Mouse (Mus musculus): Measurements from ENCODE around the gene Sbpl. TPM values are rescaled to one million over a fixed set of nuclear protein-coding genes. Genes with fewer than 3 reads are reported as not detected.

Sbpl gene
- polyA plus RNA-seq, 1 experiment from 2014 or later: not detected

- Histone ChIP-seq H3K4me2 (ENCODE audit: low read depth, low read length, severe bottlenecking) (peak overlapping the region; percentile 37; the same call in 1 of the 2 replicates), H3K27ac (ENCODE audit: low read depth, low read length) (no peak overlapping the region), H3K27me3 (ENCODE audit: control insufficient read depth, insufficient read depth, low read length) (no peaks in the 10 kb centered on the region), H3K4me3 (ENCODE audit: low read depth, low read length) (no peak overlapping the region), H3K9me3 (ENCODE audit: control insufficient read depth, low read length) (no peaks in the 10 kb centered on the region), H3K36me3 (ENCODE audit: control insufficient read depth, insufficient read depth, low read length) (no peaks in the 10 kb centered on the region), H3K4me1 (replicated peaks; ENCODE audit: control insufficient read depth, insufficient read depth, low read length) (0 out of 2 replicates have a peak, but pooled peaks cover 3% of the 10 kb centered on the region), H3K9ac (ENCODE audit: low read length) (peak overlapping the region; percentile 47; the same call in 1 of the 2 replicates)
- 75% methylated on average over 9 of the region's 9 CpGs for WGBS
- ATAC-seq (replicated peaks; ENCODE audit: low FRiP score) (peak; percentile 63), DNase-seq (ENCODE audit: low spot score) (no peak)
These were observed 37.9 kb upstream of the Sbpl start for GRCm38 (mm10) chr17:23992789-23993553.

GRCm38 (mm10) chr17:23989802-23990201 lies 34.7 kb upstream of the Sbpl start:
- Histone ChIP-seq H3K4me2 (ENCODE audit: low read depth, low read length, severe bottlenecking) (no peak overlapping the region), H3K27ac (ENCODE audit: low read depth, low read length) (no peak overlapping the region), H3K9ac (ENCODE audit: low read length) (no peak overlapping the region), H3K4me3 (ENCODE audit: low read depth, low read length) (no peak overlapping the region), H3K36me3 (ENCODE audit: control insufficient read depth, insufficient read depth, low read length) (no peaks in the 10 kb centered on the region), H3K4me1 (replicated peaks; ENCODE audit: control insufficient read depth, insufficient read depth, low read length) (0 out of 2 replicates have a peak, but pooled peaks cover 3% of the 10 kb centered on the region), H3K9me3 (ENCODE audit: control insufficient read depth, low read length) (no peaks in the 10 kb centered on the region), H3K27me3 (ENCODE audit: control insufficient read depth, insufficient read depth, low read length) (no peaks in the 10 kb centered on the region)
- 57% methylated on average over 2 of the region's 2 CpGs for WGBS
- no peak for DNase-seq (ENCODE audit: low spot score)
- no peak for ATAC-seq (replicated peaks; ENCODE audit: low FRiP score)

GRCm38 (mm10) chr17:23984989-23985388 lies 29.9 kb upstream of the Sbpl start:
- Histone ChIP-seq H3K4me1 (replicated peaks; ENCODE audit: control insufficient read depth, insufficient read depth, low read length) (no peaks in the 10 kb centered on the region), H3K27me3 (ENCODE audit: control insufficient read depth, insufficient read depth, low read length) (no peaks in the 10 kb centered on the region), H3K36me3 (ENCODE audit: control insufficient read depth, insufficient read depth, low read length) (no peaks in the 10 kb centered on the region), H3K9me3 (ENCODE audit: control insufficient read depth, low read length) (no peaks in the 10 kb centered on the region), H3K9ac (ENCODE audit: low read length) (no peak overlapping the region), H3K27ac (ENCODE audit: low read depth, low read length) (no peak overlapping the region), H3K4me2 (ENCODE audit: low read depth, low read length, severe bottlenecking) (no peak overlapping the region), H3K4me3 (ENCODE audit: low read depth, low read length) (no peak overlapping the region)
- DNase-seq (ENCODE audit: low spot score) (no peak), ATAC-seq (replicated peaks; ENCODE audit: low FRiP score) (no peak)
- WGBS: 87% methylated on average over 1 of the region's 1 CpGs

- no peaks in the 10 kb centered on the region for H3K27me3 ChIP-seq (ENCODE audit: control insufficient read depth, insufficient read depth, low read length)
- DNase-seq (ENCODE audit: low spot score) (no peak), ATAC-seq (replicated peaks; ENCODE audit: low FRiP score) (no peak)
- H3K4me3 ChIP-seq (ENCODE audit: low read depth, low read length): no peak overlapping the region
- no peak overlapping the region for H3K27ac ChIP-seq (ENCODE audit: low read depth, low read length)
- WGBS: 72% methylated on average over 4 of the region's 4 CpGs
- H3K36me3 ChIP-seq (ENCODE audit: control insufficient read depth, insufficient read depth, low read length): no peaks in the 10 kb centered on the region
- H3K4me1 ChIP-seq (replicated peaks; ENCODE audit: control insufficient read depth, insufficient read depth, low read length): no peaks in the 10 kb centered on the region
- H3K4me2 ChIP-seq (ENCODE audit: low read depth, low read length, severe bottlenecking): no peak overlapping the region
- no peaks in the 10 kb centered on the region for H3K9me3 ChIP-seq (ENCODE audit: control insufficient read depth, low read length)
- H3K9ac ChIP-seq (ENCODE audit: low read length): no peak overlapping the region
These were observed 27.8 kb upstream of the Sbpl start for GRCm38 (mm10) chr17:23982912-23983311.

- Histone ChIP-seq H3K27ac (ENCODE audit: low read depth, low read length) (no peak within 1 kb of the TSS), H3K4me1 (replicated peaks; ENCODE audit: control insufficient read depth, insufficient read depth, low read length) (no peaks in the 10 kb centered on the region), H3K27me3 (ENCODE audit: control insufficient read depth, insufficient read depth, low read length) (no peaks in the 10 kb centered on the region), H3K9ac (ENCODE audit: low read length) (no peak within 1 kb of the TSS), H3K36me3 (ENCODE audit: control insufficient read depth, insufficient read depth, low read length) (no peaks in the 10 kb centered on the region), H3K4me3 (ENCODE audit: low read depth, low read length) (no peak within 1 kb of the TSS), H3K9me3 (ENCODE audit: control insufficient read depth, low read length) (no peaks in the 10 kb centered on the region), H3K4me2 (ENCODE audit: low read depth, low read length, severe bottlenecking) (no peak within 1 kb of the TSS)
- 85% methylated on average over 10 of the region's 10 CpGs for WGBS
- DNase-seq (ENCODE audit: low spot score) (no peak), ATAC-seq (replicated peaks; ENCODE audit: low FRiP score) (no peak)
These were observed 25.3 kb upstream of the Sbpl start, which contains the start of gene Prss30 for GRCm38 (mm10) chr17:23980297-23980909. Gene Prss30 (minus strand): TSS chr17:23980566.

GRCm38 (mm10) chr17:23979471-23979870 lies 24.4 kb upstream of the Sbpl start:
- H3K4me2 ChIP-seq (ENCODE audit: low read depth, low read length, severe bottlenecking): no peak overlapping the region
- no peaks in the 10 kb centered on the region for H3K36me3 ChIP-seq (ENCODE audit: control insufficient read depth, insufficient read depth, low read length)
- DNase-seq (ENCODE audit: low spot score) (no peak), ATAC-seq (replicated peaks; ENCODE audit: low FRiP score) (no peak)
- no peak overlapping the region for H3K9ac ChIP-seq (ENCODE audit: low read length)
- WGBS: 71% methylated on average over 3 of the region's 3 CpGs
- H3K27ac ChIP-seq (ENCODE audit: low read depth, low read length): no peak overlapping the region
- H3K4me3 ChIP-seq (ENCODE audit: low read depth, low read length): no peak overlapping the region
- H3K9me3 ChIP-seq (ENCODE audit: control insufficient read depth, low read length): no peaks in the 10 kb centered on the region
- no peaks in the 10 kb centered on the region for H3K4me1 ChIP-seq (replicated peaks; ENCODE audit: control insufficient read depth, insufficient read depth, low read length)
- H3K27me3 ChIP-seq (ENCODE audit: control insufficient read depth, insufficient read depth, low read length): no peaks in the 10 kb centered on the region

- no peak overlapping the region for H3K9ac ChIP-seq (ENCODE audit: low read length)
- no peak for ATAC-seq (replicated peaks; ENCODE audit: low FRiP score)
These were observed 21.6 kb upstream of the Sbpl start for GRCm38 (mm10) chr17:23976665-23977064.

GRCm38 (mm10) chr17:23971315-23971714 lies 16.2 kb upstream of the Sbpl start:
- DNase-seq (ENCODE audit: low spot score): no peak
- ATAC-seq (replicated peaks; ENCODE audit: low FRiP score): no peak
- no peak overlapping the region for H3K4me2 ChIP-seq (ENCODE audit: low read depth, low read length, severe bottlenecking)
- no peaks in the 10 kb centered on the region for H3K27me3 ChIP-seq (ENCODE audit: control insufficient read depth, insufficient read depth, low read length)
- 85% methylated on average over 9 of the region's 9 CpGs for WGBS
- no peak overlapping the region for H3K27ac ChIP-seq (ENCODE audit: low read depth, low read length)
- H3K4me1 ChIP-seq (replicated peaks; ENCODE audit: control insufficient read depth, insufficient read depth, low read length): no peaks in the 10 kb centered on the region
- no peak overlapping the region for H3K4me3 ChIP-seq (ENCODE audit: low read depth, low read length)
- H3K36me3 ChIP-seq (ENCODE audit: control insufficient read depth, insufficient read depth, low read length): no peaks in the 10 kb centered on the region
- no peak overlapping the region for H3K9ac ChIP-seq (ENCODE audit: low read length)
- no peaks in the 10 kb centered on the region for H3K9me3 ChIP-seq (ENCODE audit: control insufficient read depth, low read length)

More at GRCm38 (mm10) chr17:23976665-23977064, 21.6 kb upstream of the Sbpl start:
- H3K27ac ChIP-seq (ENCODE audit: low read depth, low read length): no peak overlapping the region
- H3K36me3 ChIP-seq (ENCODE audit: control insufficient read depth, insufficient read depth, low read length): no peaks in the 10 kb centered on the region
- 90% methylated on average over 4 of the region's 4 CpGs for WGBS
- H3K9me3 ChIP-seq (ENCODE audit: control insufficient read depth, low read length): no peaks in the 10 kb centered on the region
- H3K4me2 ChIP-seq (ENCODE audit: low read depth, low read length, severe bottlenecking): no peak overlapping the region
- no peaks in the 10 kb centered on the region for H3K27me3 ChIP-seq (ENCODE audit: control insufficient read depth, insufficient read depth, low read length)
- no peaks in the 10 kb centered on the region for H3K4me1 ChIP-seq (replicated peaks; ENCODE audit: control insufficient read depth, insufficient read depth, low read length)
- H3K4me3 ChIP-seq (ENCODE audit: low read depth, low read length): no peak overlapping the region
- DNase-seq (ENCODE audit: low spot score): no peak
